Mouse (Mus musculus): ENCODE results near the gene Tubg2. TPM values are rescaled to one million over a fixed set of nuclear protein-coding genes. Genes with fewer than 3 reads are reported as not detected.
"Not testable (repeated sequence)": the region's sequence is repeated elsewhere in the genome, so short reads cannot be mapped to it uniquely, and the experiment has no call there.

The Tubg2 gene
- 3.0 and 4.2 TPM in 2 replicates for polyA plus RNA-seq (2016; fragmentation: Nextera tagmentation; extraction: Ambion mirVana)

GRCm38 (mm10) chr11:101155728-101156371, at the start of gene Tubg2:
Gene Tubg2, plus strand, starts transcription at chr11:101155907.
- Histone ChIP-seq H3K36me3 (no peaks in the 10 kb centered on the region), H3K27ac (peak within 1 kb of the TSS; percentile 82), H3K4me3 (peak within 1 kb of the TSS; percentile 59), H3K4me1 (peaks cover 12% of the 10 kb centered on the region), H3K9me3 (no peaks in the 10 kb centered on the region), H3K27me3 (ENCODE audit: insufficient read depth, poor library complexity, severe bottlenecking) (peaks cover 21% of the 10 kb centered on the region)
- peak; percentile 86 for DNase-seq (ENCODE audit: low spot score)
- WGBS = 2% methylated on average over 36 of the region's 36 CpGs

DNA sequence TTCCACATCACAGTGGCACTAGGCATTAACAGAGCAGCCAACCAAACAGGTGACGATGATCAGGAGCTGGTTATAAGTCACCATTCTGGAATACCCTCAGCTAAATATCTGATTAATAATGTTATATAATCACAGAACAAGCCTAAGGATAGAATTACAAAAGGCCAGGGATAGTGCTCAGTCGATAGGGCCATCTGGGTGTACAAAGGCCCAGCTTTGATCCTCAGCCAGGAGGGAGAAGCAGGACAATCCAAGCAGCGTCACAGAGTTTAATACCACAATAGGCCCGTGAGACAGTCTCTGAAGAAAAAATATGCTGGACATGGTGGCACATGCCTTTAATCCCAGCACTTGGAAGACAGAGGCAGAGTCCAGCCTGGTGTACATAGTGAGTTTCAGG, 46.4 kb upstream of the Tubg2 start:
- 91% methylated on average over 4 of the region's 4 CpGs for WGBS

DNA sequence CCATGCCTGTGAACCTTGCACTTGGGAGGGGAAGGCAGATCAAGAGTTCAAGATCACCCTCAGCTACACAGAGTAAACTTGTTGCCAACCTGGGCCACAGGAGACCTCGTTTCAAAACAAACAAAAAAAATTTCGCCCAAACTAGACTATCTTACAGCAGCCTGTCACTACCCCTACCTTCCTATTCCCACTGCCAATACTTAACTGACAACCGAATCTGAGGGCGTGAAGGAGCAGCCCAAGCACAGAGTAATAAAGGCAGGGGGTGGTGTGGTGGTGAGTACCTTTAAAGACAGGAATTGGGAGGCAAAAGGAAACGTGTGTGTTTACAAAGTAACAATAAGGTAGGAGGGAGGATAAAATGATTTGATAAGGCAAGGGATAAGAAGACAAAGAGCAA, 45.0 kb upstream of the Tubg2 start:
- 61% methylated on average over 5 of the region's 5 CpGs for WGBS
- H3K9me3 ChIP-seq = no peaks in the 10 kb centered on the region
- no peak for DNase-seq (ENCODE audit: low spot score)

More for the DNA sequence above, 46.4 kb upstream of the Tubg2 start:
- Histone ChIP-seq H3K36me3 (peaks cover 30% of the 10 kb centered on the region), H3K9me3 (no peaks in the 10 kb centered on the region), H3K27ac (no peak overlapping the region), H3K27me3 (ENCODE audit: insufficient read depth, poor library complexity, severe bottlenecking) (no peaks in the 10 kb centered on the region), H3K4me3 (no peak overlapping the region), H3K4me1 (no peaks in the 10 kb centered on the region)
- DNase-seq (ENCODE audit: low spot score) = no peak

GRCm38 (mm10) chr11:101111178-101111577, 44.5 kb upstream of the Tubg2 start:
- 92% methylated on average over 4 of the region's 4 CpGs for whole genome bisulfite sequencing
- Histone ChIP-seq H3K4me3 (no peak overlapping the region), H3K4me1 (peaks cover 5% of the 10 kb centered on the region; the same call in 1 of the 2 replicates), H3K9me3 (no peaks in the 10 kb centered on the region), H3K27me3 (ENCODE audit: insufficient read depth, poor library complexity, severe bottlenecking) (no peaks in the 10 kb centered on the region), H3K27ac (no peak overlapping the region), H3K36me3 (peaks cover 17% of the 10 kb centered on the region; the same call in 1 of the 2 replicates)
- no peak for DNase-seq (ENCODE audit: low spot score)

More for the DNA sequence above, 45.0 kb upstream of the Tubg2 start:
- peaks cover 3% of the 10 kb centered on the region; the same call in 1 of the 2 replicates for H3K4me1 ChIP-seq
- H3K36me3 ChIP-seq = peaks cover 19% of the 10 kb centered on the region; the same call in 1 of the 2 replicates
- no peak overlapping the region for H3K27ac ChIP-seq
- H3K4me3 ChIP-seq = no peak overlapping the region
- no peaks in the 10 kb centered on the region for H3K27me3 ChIP-seq (ENCODE audit: insufficient read depth, poor library complexity, severe bottlenecking)

DNA sequence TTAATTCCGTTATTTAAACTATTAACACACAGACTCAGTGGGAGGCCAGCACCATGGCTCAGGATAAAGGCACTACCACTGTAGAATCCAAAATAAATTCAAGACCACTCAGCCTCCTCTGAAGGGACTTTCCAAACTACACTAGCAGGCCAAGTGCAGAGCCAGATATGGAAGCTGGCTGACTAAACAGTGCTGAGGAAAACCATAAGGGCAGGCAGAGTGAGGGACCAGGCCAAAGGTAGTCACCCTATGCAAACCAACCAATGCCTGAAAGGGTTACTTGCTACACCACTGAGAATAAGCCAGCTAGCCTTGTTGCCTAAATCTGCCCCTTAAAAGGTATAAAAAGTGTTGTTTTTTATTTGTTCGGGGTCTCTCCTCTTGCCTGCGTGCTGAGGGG, 43.5 kb upstream of the Tubg2 start:
- 89% methylated on average over 3 of the region's 3 CpGs for WGBS
- Histone ChIP-seq H3K4me3 (no peak overlapping the region), H3K27me3 (ENCODE audit: insufficient read depth, poor library complexity, severe bottlenecking) (no peaks in the 10 kb centered on the region), H3K36me3 (peaks cover 24% of the 10 kb centered on the region; the same call in 1 of the 2 replicates), H3K27ac (no peak overlapping the region), H3K9me3 (no peaks in the 10 kb centered on the region), H3K4me1 (peaks cover 5% of the 10 kb centered on the region; the same call in 1 of the 2 replicates)
- DNase-seq (ENCODE audit: low spot score) = no peak

GRCm38 (mm10) chr11:101115564-101115963, 40.1 kb upstream of the Tubg2 start:
- Histone ChIP-seq H3K9me3 (no peaks in the 10 kb centered on the region), H3K27ac (no peak overlapping the region)

GRCm38 (mm10) chr11:101118105-101118504, 37.6 kb upstream of the Tubg2 start:
- 30% methylated on average over 4 of the region's 4 CpGs for WGBS
- no peaks in the 10 kb centered on the region for H3K27me3 ChIP-seq (ENCODE audit: insufficient read depth, poor library complexity, severe bottlenecking)
- H3K4me1 ChIP-seq = peaks cover 38% of the 10 kb centered on the region
- DNase-seq (ENCODE audit: low spot score) = no peak
- peaks cover 29% of the 10 kb centered on the region for H3K36me3 ChIP-seq
- H3K27ac ChIP-seq = peak overlapping the region; percentile 50; the same call in 1 of the 2 replicates
- no peaks in the 10 kb centered on the region for H3K9me3 ChIP-seq
- H3K4me3 ChIP-seq = peak overlapping the region; percentile 94; the same call in 1 of the 2 replicates

More at GRCm38 (mm10) chr11:101115564-101115963, 40.1 kb upstream of the Tubg2 start:
- Histone ChIP-seq H3K4me1 (peaks cover 28% of the 10 kb centered on the region), H3K36me3 (peaks cover 20% of the 10 kb centered on the region; the same call in 1 of the 2 replicates), H3K27me3 (ENCODE audit: insufficient read depth, poor library complexity, severe bottlenecking) (no peaks in the 10 kb centered on the region), H3K4me3 (no peak overlapping the region)
- 77% methylated on average over 2 of the region's 2 CpGs for WGBS
- DNase-seq (ENCODE audit: low spot score) = no peak

DNA sequence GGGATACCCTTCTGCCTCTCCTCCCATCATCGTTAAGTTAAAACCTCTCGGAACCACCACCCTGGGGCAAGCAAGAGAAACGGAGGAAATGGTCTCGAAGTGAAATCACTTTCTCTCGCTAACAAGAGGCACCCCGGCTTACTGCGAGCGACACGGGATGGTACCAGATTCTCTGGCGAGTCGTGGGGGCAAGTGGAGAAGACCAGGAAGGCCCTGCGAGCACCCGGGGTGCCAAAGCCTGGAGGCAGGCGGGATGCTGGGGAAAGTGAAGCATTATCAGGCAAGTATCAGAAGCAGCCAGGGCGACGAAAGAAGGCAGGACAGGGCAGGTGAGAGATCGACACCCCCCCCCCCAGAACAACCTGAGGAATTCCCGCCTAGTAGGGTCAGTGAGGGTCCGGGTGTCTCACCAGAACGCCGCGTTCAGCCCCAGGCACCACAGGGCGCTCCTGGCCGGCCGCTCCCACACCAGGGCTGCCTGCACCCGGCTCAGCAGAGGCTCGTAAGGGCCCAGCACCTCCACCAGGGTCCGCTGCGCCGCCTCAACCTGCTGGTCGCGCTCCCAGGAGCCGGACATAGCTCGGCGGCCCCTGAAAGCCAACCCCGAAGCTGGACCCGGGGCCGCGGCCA, 36.5 kb upstream of the Tubg2 start:
- H3K36me3 ChIP-seq = peaks cover 33% of the 10 kb centered on the region
- no peaks in the 10 kb centered on the region for H3K9me3 ChIP-seq
- peaks cover 38% of the 10 kb centered on the region for H3K4me1 ChIP-seq
- H3K27me3 ChIP-seq (ENCODE audit: insufficient read depth, poor library complexity, severe bottlenecking) = no peaks in the 10 kb centered on the region
- under 1% methylated on average over 36 of the region's 39 CpGs for WGBS
- H3K4me3 ChIP-seq = peak overlapping the region; percentile 94
- H3K27ac ChIP-seq = peak overlapping the region; percentile 94
- peak; percentile 77 for DNase-seq (ENCODE audit: low spot score)

- Histone ChIP-seq H3K27me3 (ENCODE audit: insufficient read depth, poor library complexity, severe bottlenecking) (no peaks in the 10 kb centered on the region), H3K4me1 (peaks cover 38% of the 10 kb centered on the region), H3K27ac (peak within 1 kb of the TSS; percentile 94), H3K36me3 (peaks cover 38% of the 10 kb centered on the region), H3K4me3 (peak within 1 kb of the TSS; percentile 94), H3K9me3 (no peaks in the 10 kb centered on the region)
- WGBS = under 1% methylated on average over 61 of the region's 61 CpGs
- peak; percentile 99 for DNase-seq (ENCODE audit: low spot score)
Measured at GRCm38 (mm10) chr11:101119761-101120544, 35.8 kb upstream of the Tubg2 start, which contains the start of the genes Retreg3 and Tubg1. Gene Retreg3, minus strand, starts transcription at chr11:101119893. Gene Tubg1, plus strand, starts transcription at chr11:101119938.

DNA sequence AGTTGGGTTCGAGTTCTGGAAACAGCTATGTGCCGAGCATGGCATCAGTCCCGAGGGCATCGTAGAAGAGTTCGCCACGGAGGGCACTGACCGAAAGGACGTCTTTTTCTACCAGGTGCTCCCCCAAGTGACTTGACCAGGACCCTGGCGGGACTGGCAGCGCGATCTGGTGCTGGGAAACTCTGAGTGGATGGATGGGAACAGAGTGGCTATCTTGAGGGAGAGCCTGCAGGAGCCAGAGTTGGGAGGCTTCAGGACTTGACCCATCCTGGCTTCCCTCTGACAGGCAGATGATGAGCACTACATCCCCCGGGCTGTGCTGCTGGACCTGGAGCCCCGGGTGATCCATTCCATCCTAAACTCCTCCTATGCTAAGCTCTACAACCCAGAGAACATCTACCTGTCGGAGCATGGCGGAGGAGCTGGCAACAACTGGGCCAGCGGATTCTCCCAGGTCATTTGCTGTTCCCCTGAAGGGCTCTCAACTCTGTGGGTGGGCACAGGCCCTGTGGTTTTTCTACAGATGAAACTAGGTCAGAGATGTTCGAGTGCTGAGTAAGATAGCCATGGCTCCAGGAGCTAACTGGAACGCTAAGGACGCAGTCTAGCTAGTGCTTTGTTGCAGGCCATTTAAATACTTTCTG, 35.0 kb upstream of the Tubg2 start:
- no peaks in the 10 kb centered on the region for H3K9me3 ChIP-seq
- peak overlapping the region; percentile 94 for H3K4me3 ChIP-seq
- no peak for DNase-seq (ENCODE audit: low spot score)
- peaks cover 35% of the 10 kb centered on the region for H3K4me1 ChIP-seq
- no peaks in the 10 kb centered on the region for H3K27me3 ChIP-seq (ENCODE audit: insufficient read depth, poor library complexity, severe bottlenecking)
- H3K27ac ChIP-seq = peak overlapping the region; percentile 94
- 25% methylated on average over 19 of the region's 19 CpGs for WGBS
- peaks cover 45% of the 10 kb centered on the region for H3K36me3 ChIP-seq

- Histone ChIP-seq H3K36me3 (peaks cover 57% of the 10 kb centered on the region), H3K4me1 (peaks cover 26% of the 10 kb centered on the region)
- not testable (repeated sequence) for H3K4me3 ChIP-seq; H3K27ac ChIP-seq; H3K9me3 ChIP-seq; H3K27me3 ChIP-seq (ENCODE audit: insufficient read depth, poor library complexity, severe bottlenecking); DNase-seq (ENCODE audit: low spot score)
- WGBS = 93% methylated on average over 8 of the region's 8 CpGs
Measured at GRCm38 (mm10) chr11:101124494-101124893, 31.2 kb upstream of the Tubg2 start.

DNA sequence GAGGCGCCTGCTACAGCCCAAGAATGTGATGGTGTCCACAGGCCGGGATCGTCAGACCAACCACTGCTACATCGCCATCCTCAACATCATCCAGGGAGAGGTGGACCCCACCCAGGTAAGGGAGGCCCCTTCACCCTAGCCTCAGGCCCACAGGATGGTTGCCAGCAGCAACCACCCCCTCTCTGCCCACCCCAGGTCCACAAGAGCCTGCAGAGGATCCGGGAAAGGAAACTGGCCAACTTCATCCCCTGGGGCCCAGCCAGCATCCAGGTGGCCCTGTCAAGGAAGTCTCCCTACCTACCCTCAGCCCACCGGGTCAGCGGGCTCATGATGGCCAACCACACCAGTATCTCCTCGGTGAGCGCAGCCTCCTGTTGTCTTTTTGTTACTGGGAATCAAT, 30.7 kb upstream of the Tubg2 start:
- Histone ChIP-seq H3K36me3 (peaks cover 57% of the 10 kb centered on the region), H3K4me1 (peaks cover 24% of the 10 kb centered on the region)
- not testable (repeated sequence) for H3K27me3 ChIP-seq (ENCODE audit: insufficient read depth, poor library complexity, severe bottlenecking); H3K27ac ChIP-seq; DNase-seq (ENCODE audit: low spot score); H3K9me3 ChIP-seq; H3K4me3 ChIP-seq
- 97% methylated on average over 9 of the region's 9 CpGs for WGBS

Data from heart, embryonic 10.5 days (tissue).